Mouse (Mus musculus) midbrain, embryonic 11.5 days (tissue): ENCODE measurements around the gene 1700030J22Rik. TPM values are rescaled to one million over a fixed set of nuclear protein-coding genes. Genes with fewer than 3 reads are reported as not detected.

Experiments used
- ATAC-seq: fragments of 200-750 bp; cut with Nextera tagmentation; 2 replicates; pipeline ENCODE4 v1.8.0; 2017; ENCODE audit warnings: moderate TSS enrichment, moderate library complexity; ENCODE audit not compliant: low FRiP score
- DNase-seq: peaks from one replicate; pipeline ENCODE4 v3.0.0; 2015; ENCODE audit warnings: low spot score; ENCODE audit errors: missing footprints
- H3K27ac ChIP-seq: fragments of 300-500 bp; sonication (generic); 2 replicates; pipeline ENCODE4 v1.5.1; 2014; ENCODE audit warnings: low read depth, low read length
- H3K27me3 ChIP-seq: fragments of 300-500 bp; sonication (generic); 2 replicates; pipeline ENCODE4 v1.6.1; 2014; ENCODE audit warnings: mild to moderate bottlenecking, low read length, moderate library complexity, mixed read lengths; ENCODE audit not compliant: control insufficient read depth, insufficient read depth
- H3K36me3 ChIP-seq: fragments of 300-500 bp; sonication (generic); 2 replicates; pipeline ENCODE4 v1.6.1; 2014; ENCODE audit warnings: mild to moderate bottlenecking, low read length, moderate library complexity, mixed read lengths; ENCODE audit not compliant: control insufficient read depth, insufficient read depth
- H3K4me1 ChIP-seq: fragments of 300-500 bp; sonication (generic); 2 replicates; pipeline ENCODE4 v1.6.1; 2014; ENCODE audit warnings: low read length; ENCODE audit not compliant: control insufficient read depth, insufficient read depth
- H3K4me2 ChIP-seq: fragments of 300-500 bp; sonication (generic); 2 replicates; pipeline ENCODE4 v1.6.1; 2014; ENCODE audit warnings: mild to moderate bottlenecking, moderate library complexity
- H3K4me3 ChIP-seq: fragments of 300-500 bp; sonication (generic); 2 replicates; pipeline ENCODE4 v1.5.1; 2014; ENCODE audit warnings: low read depth, low read length
- H3K9ac ChIP-seq: fragments of 300-500 bp; sonication (generic); 2 replicates; pipeline ENCODE4 v1.6.1; 2014; ENCODE audit warnings: low read length
- H3K9me3 ChIP-seq: fragments of 300-500 bp; sonication (generic); 2 replicates; pipeline ENCODE4 v1.6.1; 2016; ENCODE audit warnings: low read length; ENCODE audit not compliant: control insufficient read depth
- WGBS: fragments of 180-500 bp; shearing (Covaris S2); extraction: QIAGEN DNeasy Blood & Tissue Kit; methylation state at CpG from one replicate; pipeline ENCODE4 v1.1.7; 2014; 5-methylcytosine and 5-hydroxymethylcytosine counted together
- polyA plus RNA-seq: library from polyadenylated mRNA; unstranded; fragments of >200 nt; fragmentation: Nextera tagmentation; extraction: Ambion mirVana; gene quantifications from 2 replicates; pipeline ENCODE4 v1.2.1, GENCODE M21; 2014

Gene 1700030J22Rik
- polyA plus RNA-seq, 1 experiment from 2014 or later = 2.7 TPM

GRCm38 (mm10) chr8:116975066-116975465 lies 3.7 kb downstream of the 1700030J22Rik start:
- no peaks in the 10 kb centered on the region for H3K9me3 ChIP-seq
- no peaks in the 10 kb centered on the region for H3K36me3 ChIP-seq
- H3K4me2 ChIP-seq = no peak overlapping the region
- H3K4me3 ChIP-seq = no peak overlapping the region
- no peak overlapping the region for H3K27ac ChIP-seq
- ATAC-seq = no peak
- H3K27me3 ChIP-seq = no peaks in the 10 kb centered on the region
- DNase-seq = no peak
- 0 out of 2 replicates have a peak overlapping the region, but pooled peaks have one; percentile 5 for H3K9ac ChIP-seq
- 38% methylated on average over 5 of the region's 5 CpGs for WGBS
- H3K4me1 ChIP-seq = peaks cover 4% of the 10 kb centered on the region; the same call in 1 of the 2 replicates

GRCm38 (mm10) chr8:116969531-116969930 lies 9.2 kb downstream of the 1700030J22Rik start:
- no peaks in the 10 kb centered on the region for H3K36me3 ChIP-seq
- no peak overlapping the region for H3K4me2 ChIP-seq
- no peaks in the 10 kb centered on the region for H3K4me1 ChIP-seq
- DNase-seq = no peak
- H3K27me3 ChIP-seq = no peaks in the 10 kb centered on the region
- no peak for ATAC-seq
- 80% methylated on average over 6 of the region's 6 CpGs for WGBS
- no peaks in the 10 kb centered on the region for H3K9me3 ChIP-seq
- H3K9ac ChIP-seq = no peak overlapping the region
- H3K27ac ChIP-seq = no peak overlapping the region
- no peak overlapping the region for H3K4me3 ChIP-seq

DNA sequence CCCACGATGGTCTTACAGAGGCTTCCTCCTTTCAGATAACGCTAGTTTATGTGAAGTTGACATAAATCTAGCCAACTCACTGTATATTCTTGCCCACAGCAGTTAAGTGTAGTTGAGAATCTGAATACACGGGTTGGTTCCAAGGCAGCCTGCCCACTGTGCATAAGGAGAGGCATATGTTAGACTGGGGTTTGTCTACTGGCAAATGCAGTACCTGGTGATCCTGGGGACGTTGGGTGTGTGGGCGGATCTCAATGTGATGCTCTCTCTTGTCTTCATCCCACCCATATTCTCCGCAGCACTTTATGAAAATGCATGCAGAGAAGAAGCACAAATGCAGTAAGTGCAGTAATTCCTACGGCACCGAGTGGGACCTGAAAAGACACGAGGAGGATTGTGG lies 24.3 kb downstream of the 1700030J22Rik start:
- Histone ChIP-seq H3K9me3 (no peaks in the 10 kb centered on the region), H3K36me3 (peaks cover 6% of the 10 kb centered on the region; the same call in 1 of the 2 replicates), H3K4me1 (no peaks in the 10 kb centered on the region), H3K4me3 (no peak overlapping the region), H3K4me2 (no peak overlapping the region), H3K27me3 (no peaks in the 10 kb centered on the region), H3K27ac (no peak overlapping the region), H3K9ac (no peak overlapping the region)
- DNase-seq (no peak), ATAC-seq (no peak)
- 92% methylated on average over 9 of the region's 9 CpGs for WGBS

- H3K4me3 ChIP-seq = no peak overlapping the region
- H3K27me3 ChIP-seq = no peaks in the 10 kb centered on the region
- 91% methylated on average over 8 of the region's 8 CpGs for WGBS
- H3K27ac ChIP-seq = no peak overlapping the region
- DNase-seq = no peak
- H3K4me1 ChIP-seq = no peaks in the 10 kb centered on the region
- H3K9me3 ChIP-seq = no peaks in the 10 kb centered on the region
- H3K4me2 ChIP-seq = no peak overlapping the region
- H3K9ac ChIP-seq = no peak overlapping the region
- no peak for ATAC-seq
- peaks cover 3% of the 10 kb centered on the region; the same call in 1 of the 2 replicates for H3K36me3 ChIP-seq
Measured at GRCm38 (mm10) chr8:116952428-116952827, 26.3 kb downstream of the 1700030J22Rik start.

DNA sequence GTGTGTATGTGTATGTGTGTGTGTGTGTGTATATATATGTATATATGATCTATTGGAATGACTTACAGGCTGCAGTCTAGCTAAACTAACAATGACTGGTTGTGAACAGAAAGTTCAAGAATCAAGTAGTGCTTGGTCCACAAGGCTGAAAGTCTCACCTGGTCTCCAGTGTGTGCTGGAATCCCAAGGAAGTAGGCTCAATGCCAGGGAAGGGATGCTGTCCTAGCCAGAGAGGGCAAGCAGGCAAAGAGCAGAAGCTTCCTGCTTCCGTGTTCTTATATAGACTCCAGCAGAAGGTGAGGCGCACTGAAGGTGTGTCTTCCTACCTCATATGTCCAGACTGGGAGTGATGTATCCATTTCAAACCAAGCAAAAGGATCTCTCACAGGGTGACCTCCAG lies 27.0 kb downstream of the 1700030J22Rik start:
- Histone ChIP-seq H3K9me3 (no peaks in the 10 kb centered on the region), H3K4me3 (no peak overlapping the region)

DNA sequence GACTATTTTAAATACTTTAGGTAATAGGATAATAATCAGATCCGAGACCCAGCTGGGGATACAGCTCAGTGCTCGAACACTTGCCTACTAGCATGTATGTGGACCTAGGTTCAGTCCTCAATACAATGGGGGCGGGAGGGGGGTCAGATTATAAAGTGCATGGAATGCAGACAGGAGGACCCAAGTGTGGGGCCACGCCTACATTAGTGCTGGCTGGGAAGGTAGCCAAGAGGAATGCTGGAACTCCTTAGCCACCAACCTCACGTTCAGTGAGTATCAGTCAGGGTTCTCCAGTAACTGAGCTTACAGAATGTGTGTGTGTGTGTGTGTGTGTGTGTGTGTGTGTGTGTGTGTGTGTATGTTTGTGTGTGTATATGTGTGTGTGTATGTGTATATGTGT lies 27.4 kb downstream of the 1700030J22Rik start:
- Histone ChIP-seq H3K4me3 (no peak overlapping the region), H3K9ac (no peak overlapping the region), H3K27ac (no peak overlapping the region), H3K27me3 (no peaks in the 10 kb centered on the region), H3K9me3 (no peaks in the 10 kb centered on the region), H3K36me3 (peaks cover 2% of the 10 kb centered on the region; the same call in 1 of the 2 replicates), H3K4me1 (no peaks in the 10 kb centered on the region), H3K4me2 (no peak overlapping the region)
- no peak for DNase-seq
- no peak for ATAC-seq
- 82% methylated on average over 5 of the region's 5 CpGs for WGBS

More for the DNA sequence above, 27.0 kb downstream of the 1700030J22Rik start:
- Histone ChIP-seq H3K36me3 (peaks cover 2% of the 10 kb centered on the region; the same call in 1 of the 2 replicates), H3K4me2 (no peak overlapping the region), H3K9ac (no peak overlapping the region), H3K27me3 (no peaks in the 10 kb centered on the region), H3K27ac (no peak overlapping the region), H3K4me1 (no peaks in the 10 kb centered on the region)
- no peak for DNase-seq
- WGBS = 97% methylated on average over 2 of the region's 2 CpGs
- no peak for ATAC-seq

DNA sequence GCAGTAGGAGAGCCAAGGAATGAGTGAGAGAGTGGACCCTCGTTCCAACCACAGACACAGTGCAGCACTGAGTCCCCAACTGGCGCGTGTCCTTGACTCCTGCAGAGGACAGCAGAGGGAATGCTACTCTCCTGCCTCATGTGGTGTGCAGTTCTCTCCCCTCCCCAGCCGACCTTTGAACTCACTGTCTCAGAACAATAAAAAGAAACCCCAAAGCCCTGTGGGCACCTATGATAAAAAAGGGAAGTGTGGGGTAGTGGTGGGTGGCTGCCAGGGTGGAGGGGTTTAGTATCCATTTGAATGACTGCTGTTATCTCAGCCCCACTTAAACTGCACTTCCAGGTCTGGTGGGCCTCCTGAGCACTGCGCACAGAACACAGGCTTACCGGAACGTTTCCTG lies 31.2 kb downstream of the 1700030J22Rik start:
- 91% methylated on average over 7 of the region's 7 CpGs for WGBS
- Histone ChIP-seq H3K4me3 (no peak overlapping the region), H3K27me3 (no peaks in the 10 kb centered on the region), H3K36me3 (no peaks in the 10 kb centered on the region), H3K9ac (no peak overlapping the region), H3K4me1 (peaks cover 9% of the 10 kb centered on the region; the same call in 1 of the 2 replicates), H3K27ac (no peak overlapping the region), H3K9me3 (no peaks in the 10 kb centered on the region), H3K4me2 (no peak overlapping the region)
- DNase-seq (no peak), ATAC-seq (no peak)

DNA sequence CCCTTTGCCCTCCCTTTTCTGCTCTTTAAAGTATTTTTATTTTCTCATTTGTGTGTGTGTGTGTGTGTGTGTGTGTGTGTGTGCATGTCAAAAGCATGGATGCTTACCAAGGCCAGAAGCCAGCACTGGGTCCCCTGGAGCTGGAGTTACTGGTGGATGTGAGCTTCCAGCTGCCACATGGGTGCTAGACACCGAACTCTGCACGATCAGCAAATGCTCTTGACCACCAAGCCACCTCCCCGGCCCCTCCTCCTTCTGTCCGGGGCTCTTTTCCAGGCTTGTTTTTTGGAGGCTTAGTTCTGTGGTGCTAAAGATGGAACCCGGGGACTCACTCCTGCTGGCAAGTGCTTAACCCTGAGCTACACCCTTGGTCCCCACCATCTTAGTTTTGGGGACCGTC lies 31.9 kb downstream of the 1700030J22Rik start:
- Histone ChIP-seq H3K36me3 (no peaks in the 10 kb centered on the region), H3K9ac (no peak overlapping the region), H3K27ac (no peak overlapping the region), H3K27me3 (no peaks in the 10 kb centered on the region), H3K4me2 (no peak overlapping the region), H3K9me3 (no peaks in the 10 kb centered on the region), H3K4me3 (no peak overlapping the region), H3K4me1 (peaks cover 9% of the 10 kb centered on the region; the same call in 1 of the 2 replicates)
- no peak for DNase-seq
- no peak for ATAC-seq
- 84% methylated on average over 6 of the region's 6 CpGs for WGBS

GRCm38 (mm10) chr8:116946268-116946838 lies 32.4 kb downstream of the 1700030J22Rik start:
- Histone ChIP-seq H3K36me3 (no peaks in the 10 kb centered on the region), H3K4me2 (no peak overlapping the region), H3K9ac (no peak overlapping the region), H3K4me3 (no peak overlapping the region), H3K9me3 (no peaks in the 10 kb centered on the region), H3K4me1 (peaks cover 9% of the 10 kb centered on the region; the same call in 1 of the 2 replicates), H3K27me3 (no peaks in the 10 kb centered on the region), H3K27ac (no peak overlapping the region)
- 87% methylated on average over 21 of the region's 21 CpGs for WGBS
- DNase-seq (no peak), ATAC-seq (no peak)
